Comparison of ENCODE assay signal across 8 mouse cellular contexts in genomic region chr9:107298059-107298780, GRCm38 (mm10). TPM values are rescaled to one million over a fixed set of nuclear protein-coding genes. Genes with fewer than 3 reads are reported as not detected.
DNase-seq lines count a peak whose midpoint lies in the region; ATAC-seq and TF ChIP-seq lines count a peak whose summit lies in the region.

No protein-coding gene starts in this region.

- ATAC-seq in hindbrain, embryonic 13.5 days (ENCODE audit: low FRiP score): no peak
- no peak for ATAC-seq in hindbrain, embryonic 12.5 days (ENCODE audit: low FRiP score)
- no peak for ATAC-seq in kidney, embryonic 16.5 days (ENCODE audit: low FRiP score, low TSS enrichment)
- no peak for ATAC-seq in monocyte, adult 5-6 weeks (replicated peaks; ENCODE audit: insufficient number of reproducible peaks, low FRiP score, low TSS enrichment, poor library complexity, severe bottlenecking)

- intact Hi-C loops in heart, adult 2 months (cut with DNase I): loop anchor here (2.0 kb wide), 1 partner anchor 27 kb away; no protein-coding TSS in a partner anchor

- peak; percentile 64; the same call in 1 of the 2 replicates for TF ChIP-seq EP300 in heart, adult 2 months (IDR thresholded peaks at IDR 0.05; ENCODE audit: insufficient read depth, low read depth, low read length)

- H3K9ac ChIP-seq in hindbrain, embryonic 13.5 days: no peak overlapping the region
- no peak overlapping the region for H3K9ac ChIP-seq in hindbrain, embryonic 12.5 days
- peak overlapping the region; percentile 90 for H3K9ac ChIP-seq in heart, adult 2 months (ENCODE audit: low read depth, low read length)
- H3K9ac ChIP-seq in kidney, embryonic 16.5 days (replicated peaks; ENCODE audit: low read length): no peak overlapping the region

- H3K27ac ChIP-seq in hindbrain, embryonic 13.5 days: no peak overlapping the region
- H3K27ac ChIP-seq in hindbrain, embryonic 12.5 days: no peak overlapping the region
- peak overlapping the region; percentile 93 for H3K27ac ChIP-seq in heart, adult 2 months
- no peak overlapping the region; the same call in 1 of the 2 replicates for H3K27ac ChIP-seq in kidney, embryonic 16.5 days (ENCODE audit: low read length)

- DNase-seq in heart, adult 2 months: peak; percentile 43 to 69
- DNase-seq in lung, postnatal 4 days: peak; percentile 64 to 85
- no peak for DNase-seq in frontal cortex, postnatal 14 days (ENCODE audit: low spot score in 2 of 2)
- no peak for DNase-seq in adrenal gland, postnatal 14 days

- WGBS in hindbrain, embryonic 13.5 days: 87% methylated on average over 8 of the region's 8 CpGs
- 86% methylated on average over 8 of the region's 8 CpGs for WGBS in hindbrain, embryonic 12.5 days
- 42% methylated on average over 8 of the region's 8 CpGs for WGBS in heart, adult 2 months
- WGBS in kidney, embryonic 16.5 days: 77% methylated on average over 8 of the region's 8 CpGs

- H3K36me3 ChIP-seq in hindbrain, embryonic 13.5 days: peaks cover 24% of the 10 kb centered on the region
- peaks cover 8% of the 10 kb centered on the region for H3K36me3 ChIP-seq in hindbrain, embryonic 12.5 days
- peaks cover 13% of the 10 kb centered on the region for H3K36me3 ChIP-seq in heart, adult 2 months (ENCODE audit: control insufficient read depth, insufficient read depth, low read length)
- H3K36me3 ChIP-seq in kidney, embryonic 16.5 days (ENCODE audit: insufficient read depth, low read length): peaks cover 9% of the 10 kb centered on the region

- H3K9me3 ChIP-seq in hindbrain, embryonic 13.5 days: no peaks in the 10 kb centered on the region
- no peaks in the 10 kb centered on the region for H3K9me3 ChIP-seq in hindbrain, embryonic 12.5 days (replicated peaks)
- H3K9me3 ChIP-seq in kidney, embryonic 16.5 days (ENCODE audit: low read length): no peaks in the 10 kb centered on the region

- H3K4me1 ChIP-seq in hindbrain, embryonic 13.5 days (replicated peaks): peaks cover 30% of the 10 kb centered on the region
- peaks cover 15% of the 10 kb centered on the region for H3K4me1 ChIP-seq in hindbrain, embryonic 12.5 days
- peaks cover 19% of the 10 kb centered on the region for H3K4me1 ChIP-seq in heart, adult 2 months (ENCODE audit: control insufficient read depth, insufficient read depth, low read length)
- H3K4me1 ChIP-seq in kidney, embryonic 16.5 days (ENCODE audit: insufficient read depth, low read length): peaks cover 20% of the 10 kb centered on the region

- H3K4me2 ChIP-seq in hindbrain, embryonic 13.5 days: peak overlapping the region; percentile 91
- H3K4me2 ChIP-seq in hindbrain, embryonic 12.5 days (replicated peaks): no peak overlapping the region
- peak overlapping the region; percentile 76 for H3K4me2 ChIP-seq in kidney, embryonic 16.5 days (replicated peaks; ENCODE audit: low read depth, low read length)

- H3K4me3 ChIP-seq in hindbrain, embryonic 13.5 days: peak overlapping the region; percentile 3; the same call in 1 of the 2 replicates
- no peak overlapping the region for H3K4me3 ChIP-seq in hindbrain, embryonic 12.5 days
- H3K4me3 ChIP-seq in heart, adult 2 months: peak overlapping the region; percentile 53
- peak overlapping the region; percentile 69 for H3K4me3 ChIP-seq in kidney, embryonic 16.5 days (ENCODE audit: low read length)

- H3K27me3 ChIP-seq in hindbrain, embryonic 13.5 days: peaks cover 12% of the 10 kb centered on the region
- peaks cover 6% of the 10 kb centered on the region; the same call in 1 of the 2 replicates for H3K27me3 ChIP-seq in hindbrain, embryonic 12.5 days
- no peaks in the 10 kb centered on the region for H3K27me3 ChIP-seq in heart, adult 2 months (ENCODE audit: control insufficient read depth, insufficient read depth, low read length)
- no peaks in the 10 kb centered on the region for H3K27me3 ChIP-seq in kidney, embryonic 16.5 days (ENCODE audit: insufficient read depth, low read length)

- no peaks in the 10 kb centered on the region; the same call in 1 of the 2 replicates for H3K79me2 ChIP-seq in heart, adult 2 months (replicated peaks; ENCODE audit: control insufficient read depth, insufficient read depth, low read length)

- TF ChIP-seq POLR2A in heart, adult 2 months (IDR thresholded peaks at IDR 0.05; ENCODE audit: insufficient read depth, low read depth, low read length): no peak; the same call in 1 of the 2 replicates

- TF ChIP-seq CTCF in heart, adult 2 months (IDR thresholded peaks at IDR 0.05): no peak

RNA-seq across cellular contexts. Expression of gene Cish, which starts 2.4 kb away (rescaled TPM):
- 8.4 and 9.6 TPM in 2 replicates for polyA plus RNA-seq in hindbrain, embryonic 13.5 days (2015; fragmentation: Nextera tagmentation; extraction: Ambion mirVana)
- polyA plus RNA-seq in hindbrain, embryonic 12.5 days (2016; fragmentation: Nextera tagmentation; extraction: Ambion mirVana): 6.8 and 8.0 TPM in 2 replicates
- 100 to 1,000 TPM; 151 to 167 TPM for total RNA-seq in heart, adult 2 months (2021)
- polyA plus RNA-seq in heart, adult 2 months (2012; rRNA removed): 89.8 and 118 TPM in 2 replicates
- 19.5 and 19.9 TPM in 2 replicates for polyA plus RNA-seq in kidney, embryonic 16.5 days (2015; fragmentation: Nextera tagmentation; extraction: Ambion mirVana)
- 2.0 to 4.4 TPM (median 3.0 TPM) in 3 replicates for total RNA-seq in monocyte, adult 5-6 weeks (2017)
- 20.5 and 63.5 TPM in 2 replicates for total RNA-seq in adrenal gland, postnatal 14 days (2021)

RNA-seq across cellular contexts. Expression of gene Mapkapk3, which starts 8.5 kb away (rescaled TPM):
- polyA plus RNA-seq in hindbrain, embryonic 13.5 days (2015; fragmentation: Nextera tagmentation; extraction: Ambion mirVana): 2.8 and 3.7 TPM in 2 replicates
- 3.9 and 5.0 TPM in 2 replicates for polyA plus RNA-seq in hindbrain, embryonic 12.5 days (2016; fragmentation: Nextera tagmentation; extraction: Ambion mirVana)
- 10 to 100 TPM; 29.0 to 36.0 TPM for total RNA-seq in heart, adult 2 months (2021)
- 26.1 and 40.8 TPM in 2 replicates for polyA plus RNA-seq in heart, adult 2 months (2012; rRNA removed)
- polyA plus RNA-seq in kidney, embryonic 16.5 days (2015; fragmentation: Nextera tagmentation; extraction: Ambion mirVana): 9.4 and 11.3 TPM in 2 replicates
- 69.0 to 81.2 TPM (median 74.8 TPM) in 3 replicates for total RNA-seq in monocyte, adult 5-6 weeks (2017)
- total RNA-seq in adrenal gland, postnatal 14 days (2021): 34.9 and 42.8 TPM in 2 replicates

RNA-seq across cellular contexts. Expression of gene Hemk1, which starts 39.9 kb away (rescaled TPM):
- polyA plus RNA-seq in hindbrain, embryonic 13.5 days (2015; fragmentation: Nextera tagmentation; extraction: Ambion mirVana): 17.0 and 17.4 TPM in 2 replicates
- 12.1 and 14.1 TPM in 2 replicates for polyA plus RNA-seq in hindbrain, embryonic 12.5 days (2016; fragmentation: Nextera tagmentation; extraction: Ambion mirVana)
- 10 to 100 TPM; 21.2 to 21.4 TPM for total RNA-seq in heart, adult 2 months (2021)
- polyA plus RNA-seq in heart, adult 2 months (2012; rRNA removed): 30.3 and 37.0 TPM in 2 replicates
- polyA plus RNA-seq in kidney, embryonic 16.5 days (2015; fragmentation: Nextera tagmentation; extraction: Ambion mirVana): 12.6 and 13.2 TPM in 2 replicates
- total RNA-seq in monocyte, adult 5-6 weeks (2017): 4.7 to 6.5 TPM (median 5.1 TPM) in 3 replicates
- 23.1 and 23.9 TPM in 2 replicates for total RNA-seq in adrenal gland, postnatal 14 days (2021)

RNA-seq across cellular contexts. Expression of gene 6430571L13Rik, which starts 42.2 kb away (rescaled TPM):
- polyA plus RNA-seq in hindbrain, embryonic 13.5 days (2015; fragmentation: Nextera tagmentation; extraction: Ambion mirVana): 7.8 and 8.3 TPM in 2 replicates
- polyA plus RNA-seq in hindbrain, embryonic 12.5 days (2016; fragmentation: Nextera tagmentation; extraction: Ambion mirVana): 3.6 and 4.7 TPM in 2 replicates
- total RNA-seq in heart, adult 2 months (2021): 1 to 10 TPM; 5.2 to 6.5 TPM
- polyA plus RNA-seq in heart, adult 2 months (2012; rRNA removed): 4.1 and 5.0 TPM in 2 replicates
- polyA plus RNA-seq in kidney, embryonic 16.5 days (2015; fragmentation: Nextera tagmentation; extraction: Ambion mirVana): 0.82 and 1.2 TPM in 2 replicates
- not detected in 3 replicates for total RNA-seq in monocyte, adult 5-6 weeks (2017)
- 2.3 and 2.8 TPM in 2 replicates for total RNA-seq in adrenal gland, postnatal 14 days (2021)

Comparison
In these comparisons a context has a peak if more than half of its experiments do, and no peak if none do; other contexts are left out.
1. DNase-seq: peak in heart, adult 2 months (2 of 2) and lung, postnatal 4 days (2 of 2); none in frontal cortex, postnatal 14 days (0 of 2) and adrenal gland, postnatal 14 days (single experiment).